Mouse (Mus musculus) testis, postnatal 14 days (tissue): Measurements from ENCODE around the gene Cubn.

Experiments used
- DNase-seq: peaks from one replicate; pipeline ENCODE4 v3.0.0; 2021; ENCODE audit warnings: low spot score

The Cubn gene

DNA sequence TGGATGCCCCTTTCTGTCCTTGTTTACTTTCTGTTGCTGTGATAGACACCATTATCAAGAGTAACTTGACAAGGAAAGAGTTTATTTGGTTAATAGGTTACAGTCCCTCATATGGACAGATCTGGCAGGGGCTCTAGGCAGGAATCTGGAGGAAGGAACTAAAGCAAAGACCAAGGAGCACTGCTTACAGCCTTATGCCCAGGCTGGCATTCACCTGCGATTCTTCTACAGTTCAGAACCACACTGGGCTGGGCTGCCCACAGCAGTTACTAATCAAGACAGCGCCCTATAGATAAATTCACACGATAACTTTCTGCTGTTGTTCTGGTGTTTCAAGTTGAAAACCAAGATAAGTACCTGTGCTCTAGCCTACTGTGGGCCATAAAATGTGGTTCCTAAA is 138.8 kb downstream of the Cubn start:
- no peak for DNase-seq

DNA sequence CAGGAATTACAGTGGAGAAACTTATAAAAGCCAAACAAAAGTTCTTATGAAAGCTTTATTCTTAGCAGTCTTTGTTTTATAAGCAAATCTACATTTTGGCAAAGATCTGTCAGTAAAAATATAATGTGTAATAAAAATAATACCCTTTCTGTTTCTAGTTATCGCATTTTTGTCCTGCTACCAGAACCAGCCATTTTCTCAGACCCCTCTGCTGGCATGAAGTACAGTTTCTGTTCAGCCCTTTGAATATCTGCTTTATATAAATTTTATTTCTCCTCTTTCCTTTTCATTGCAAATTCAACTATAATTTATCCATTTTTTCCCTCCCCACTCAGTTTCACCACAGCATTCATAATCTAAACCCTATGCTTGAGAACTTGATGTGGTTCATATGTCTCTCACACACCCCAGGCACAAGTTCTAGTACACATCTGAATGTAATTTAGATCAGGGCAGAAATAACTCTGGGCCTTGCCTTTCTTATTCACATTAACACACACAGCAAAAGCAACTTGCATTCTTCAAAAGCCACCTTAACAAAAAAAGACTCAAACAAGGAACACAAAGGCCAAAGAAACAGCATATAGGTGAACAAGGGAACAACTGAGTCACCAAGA is 139.4 kb downstream of the Cubn start:
- no peak for DNase-seq

DNA sequence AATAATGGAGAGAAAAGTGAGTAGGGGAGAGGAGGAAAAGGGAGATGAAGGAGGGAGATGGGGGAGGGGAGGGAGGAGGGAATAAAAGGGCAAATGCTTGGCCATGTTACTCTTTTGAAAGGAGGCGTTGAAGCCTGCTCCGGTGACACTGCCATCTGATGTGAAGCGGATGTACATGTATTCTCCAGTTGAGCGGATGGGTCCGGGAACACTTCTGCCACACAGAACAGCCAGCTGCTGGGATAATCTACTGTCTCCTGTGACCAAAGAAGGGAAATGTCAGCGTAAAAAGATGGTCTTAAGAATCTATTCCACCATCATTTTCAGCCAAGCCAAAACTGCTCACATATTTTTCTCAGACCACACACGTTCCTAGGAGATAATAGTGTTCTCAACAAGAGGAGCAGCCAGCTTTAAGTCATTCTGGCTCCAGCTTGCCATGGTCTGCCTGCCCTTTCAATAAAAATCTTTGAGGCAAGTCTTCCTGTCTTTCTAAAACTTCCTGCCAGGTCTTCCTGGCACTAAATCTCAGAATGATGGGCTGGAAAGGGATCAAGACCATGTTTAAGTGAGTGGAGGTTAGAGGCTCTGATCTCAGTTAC is 149.2 kb downstream of the Cubn start:
- DNase-seq, result no peak

DNA sequence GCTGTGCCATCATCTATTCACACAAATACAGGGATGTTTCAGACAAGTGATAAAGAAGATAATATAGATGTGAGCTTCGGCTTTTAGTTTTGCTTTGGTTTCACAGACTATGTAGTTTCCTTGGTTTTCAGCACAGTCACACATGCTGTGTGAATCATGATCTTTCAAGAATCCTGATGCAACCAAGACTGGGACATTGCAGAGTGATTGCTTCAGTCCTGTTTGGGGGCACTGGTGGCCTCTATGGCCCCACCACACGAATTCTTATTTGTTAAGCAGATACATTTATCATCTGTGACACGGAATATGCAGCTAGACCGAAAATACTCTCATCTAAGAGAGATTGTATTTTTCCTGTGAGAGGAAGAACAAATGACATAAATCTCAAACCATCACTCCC is 156.2 kb downstream of the Cubn start:
- no peak for DNase-seq

DNA sequence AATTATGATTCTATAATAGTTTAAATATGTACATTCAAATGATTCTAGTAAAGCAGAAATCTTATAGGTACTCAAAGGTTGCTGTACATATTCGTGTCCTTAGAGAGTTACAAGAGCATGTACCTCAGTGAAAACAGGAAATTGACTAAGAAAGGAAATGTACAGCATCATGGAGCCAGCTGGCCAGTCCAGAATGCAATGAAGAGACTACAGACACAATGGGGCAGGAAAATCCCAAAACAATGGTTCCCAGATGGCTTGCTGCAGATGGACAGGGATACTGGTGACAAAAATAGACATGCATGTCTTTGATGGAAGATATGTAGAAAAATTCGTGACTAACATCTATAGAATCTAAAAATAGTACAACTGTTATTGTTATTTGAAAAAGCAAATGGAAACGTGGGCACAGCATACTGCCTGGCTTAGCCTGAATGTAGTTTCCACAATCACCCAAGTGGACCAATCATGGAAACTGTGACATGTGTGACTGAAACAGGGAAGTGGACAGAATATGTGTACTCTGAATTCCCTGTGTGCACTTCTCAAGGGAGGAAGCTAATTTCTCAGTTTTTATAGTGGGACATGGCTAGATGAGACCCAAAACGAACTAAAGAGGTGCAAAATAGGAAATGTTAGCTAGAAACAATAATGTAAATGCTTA is 161.7 kb downstream of the Cubn start:
- DNase-seq, result no peak

DNA sequence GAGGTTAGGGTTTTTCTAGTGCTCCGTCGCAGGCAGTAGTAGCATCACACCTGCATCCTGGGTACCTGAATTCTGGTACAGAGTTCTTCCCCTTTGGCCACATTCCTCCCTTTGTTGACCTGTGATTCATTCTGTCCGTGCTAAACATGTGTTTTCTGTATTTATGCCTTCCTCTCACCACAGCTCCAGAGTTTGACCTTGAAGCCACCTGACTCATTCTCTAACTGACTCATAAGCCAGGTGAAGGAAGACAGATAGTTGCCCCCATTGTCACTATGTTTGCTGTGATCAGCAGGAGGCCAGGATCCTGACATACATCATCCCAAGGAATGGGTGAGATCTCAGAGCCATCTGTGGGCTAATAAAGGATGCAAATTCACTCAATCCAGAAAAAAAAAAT is 188.2 kb downstream of the Cubn start:
- DNase-seq, result no peak

DNA sequence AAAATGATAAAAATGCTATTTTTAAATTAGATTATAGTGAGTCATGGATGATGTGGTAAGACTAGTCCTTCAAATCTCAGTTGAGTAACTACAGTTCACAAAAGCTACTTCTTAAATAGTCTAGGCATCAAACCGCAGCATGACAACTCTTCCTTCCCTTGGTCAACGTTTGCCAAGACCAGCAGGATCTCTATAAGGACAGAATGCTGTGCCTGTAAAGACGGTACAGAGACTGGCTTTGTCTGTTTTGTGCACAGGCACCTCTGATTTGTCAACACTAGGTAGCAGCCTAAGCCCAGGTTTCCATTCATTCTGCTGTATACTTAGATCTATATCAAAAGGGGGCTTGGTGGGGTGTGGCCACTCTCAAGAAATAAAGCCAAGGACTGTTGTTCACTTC is 192.6 kb downstream of the Cubn start:
- no peak for DNase-seq

DNA sequence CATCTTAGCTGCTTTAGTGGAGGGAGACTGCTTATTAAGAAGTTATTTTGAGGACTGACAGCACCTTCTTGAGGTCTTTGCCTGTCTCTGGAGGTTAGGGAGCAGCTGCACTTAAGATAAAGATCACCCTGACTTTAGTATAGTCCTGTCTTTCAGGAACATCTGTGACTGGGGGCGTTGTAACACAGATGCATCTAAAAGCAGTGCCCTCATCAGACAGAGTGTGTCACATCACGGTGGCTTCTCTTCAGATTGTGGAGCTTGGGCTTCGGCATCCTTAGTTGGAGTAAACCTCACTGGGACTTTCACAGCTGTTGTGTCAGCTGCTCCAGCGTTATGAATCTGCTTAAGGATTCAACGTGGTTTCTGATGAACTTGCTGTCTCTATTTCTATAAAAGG is 193.9 kb downstream of the Cubn start:
- DNase-seq, result no peak

DNA sequence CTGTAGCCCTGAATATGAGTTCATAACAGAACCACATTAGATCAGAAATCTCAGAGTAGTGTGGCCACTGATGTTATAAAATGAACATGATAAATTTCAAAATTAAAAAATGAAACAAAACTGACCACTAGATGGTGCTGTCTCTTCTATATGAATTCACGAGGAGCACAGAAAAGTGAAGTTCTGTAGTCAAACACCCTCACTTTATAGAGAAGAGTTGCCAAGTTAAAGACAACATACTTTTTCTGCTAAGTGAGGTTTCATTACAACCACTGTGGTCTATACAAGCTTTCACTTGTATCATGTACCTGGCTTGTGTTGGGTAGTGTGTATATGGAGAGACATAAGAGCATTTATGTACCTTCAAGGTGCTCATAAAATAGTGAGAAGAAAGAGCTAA is 201.0 kb downstream of the Cubn start:
- no peak for DNase-seq

DNA sequence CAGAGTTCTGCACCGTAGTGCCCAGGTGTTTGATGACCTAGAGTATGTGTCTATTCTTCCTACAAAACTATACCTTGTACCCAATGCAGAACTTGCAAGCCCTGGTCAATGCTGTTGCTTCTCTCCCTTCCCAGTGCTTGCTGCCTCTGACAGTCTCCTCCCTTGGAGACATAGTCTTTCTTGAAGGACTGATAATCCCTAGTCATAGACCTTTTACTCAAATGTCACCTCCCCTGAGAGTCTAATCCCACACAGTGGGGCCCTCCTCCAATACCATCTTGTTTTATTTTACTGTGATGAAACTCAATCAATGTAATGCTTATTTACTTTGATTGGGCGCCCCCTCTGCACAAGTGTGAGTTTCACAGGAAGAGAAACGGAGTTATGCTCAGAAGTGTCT is 201.5 kb downstream of the Cubn start:
- no peak for DNase-seq

DNA sequence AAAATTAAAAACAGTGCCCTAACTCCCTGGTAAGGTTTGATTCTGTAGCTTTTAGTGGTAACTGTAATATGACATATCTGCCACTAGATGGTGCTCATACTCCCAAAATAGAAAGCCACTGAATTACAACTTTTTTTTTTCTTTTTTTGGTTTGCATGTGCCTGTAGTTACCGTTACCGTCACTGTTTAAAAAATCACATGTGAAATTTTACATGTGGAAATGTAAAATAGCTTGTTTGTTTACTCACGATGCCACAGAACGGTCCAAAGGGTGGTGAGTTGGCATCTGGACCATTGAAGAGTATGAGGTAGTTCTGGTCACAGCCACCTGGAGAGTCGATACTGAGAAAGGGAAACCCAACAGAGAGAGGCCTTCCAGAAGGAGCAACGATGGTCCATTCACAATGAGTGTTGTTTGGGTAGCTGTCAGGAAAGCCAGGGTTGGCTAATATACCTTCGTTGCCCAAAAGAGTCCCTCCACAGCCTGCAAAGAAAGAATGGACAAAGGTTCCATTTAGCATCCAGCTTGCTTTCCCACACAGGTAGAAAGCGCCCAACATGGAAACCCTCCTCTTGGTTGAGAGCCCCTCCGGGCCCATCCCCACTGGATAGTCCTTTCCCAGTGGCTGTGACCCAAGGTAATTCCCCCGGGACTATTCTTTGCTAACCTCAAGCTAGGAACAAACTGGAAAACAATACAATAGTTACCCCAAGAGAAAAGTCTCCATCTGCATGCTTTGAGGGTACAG is 213.3 kb downstream of the Cubn start:
- no peak for DNase-seq

DNA sequence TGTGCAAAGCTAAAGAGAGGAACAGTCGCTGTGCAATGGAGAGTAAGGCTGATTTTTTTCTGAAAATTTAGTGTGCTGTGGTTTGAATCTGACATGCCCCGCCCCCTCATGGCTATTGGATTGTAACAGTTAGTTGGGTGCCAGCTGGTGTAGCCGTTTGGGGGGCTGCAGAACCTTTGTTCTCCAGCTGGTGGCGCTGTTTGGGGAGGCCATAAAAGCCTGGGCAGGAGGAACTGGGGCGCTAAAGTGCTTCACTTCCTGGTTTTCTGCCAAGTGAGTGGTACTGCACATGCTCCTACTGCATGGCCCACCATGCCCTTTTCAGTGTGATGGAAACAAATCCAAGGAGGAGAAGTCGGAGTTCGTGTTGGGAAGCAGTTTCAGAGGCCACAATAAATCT is 215.7 kb downstream of the Cubn start:
- DNase-seq, result peak; percentile 67

DNA sequence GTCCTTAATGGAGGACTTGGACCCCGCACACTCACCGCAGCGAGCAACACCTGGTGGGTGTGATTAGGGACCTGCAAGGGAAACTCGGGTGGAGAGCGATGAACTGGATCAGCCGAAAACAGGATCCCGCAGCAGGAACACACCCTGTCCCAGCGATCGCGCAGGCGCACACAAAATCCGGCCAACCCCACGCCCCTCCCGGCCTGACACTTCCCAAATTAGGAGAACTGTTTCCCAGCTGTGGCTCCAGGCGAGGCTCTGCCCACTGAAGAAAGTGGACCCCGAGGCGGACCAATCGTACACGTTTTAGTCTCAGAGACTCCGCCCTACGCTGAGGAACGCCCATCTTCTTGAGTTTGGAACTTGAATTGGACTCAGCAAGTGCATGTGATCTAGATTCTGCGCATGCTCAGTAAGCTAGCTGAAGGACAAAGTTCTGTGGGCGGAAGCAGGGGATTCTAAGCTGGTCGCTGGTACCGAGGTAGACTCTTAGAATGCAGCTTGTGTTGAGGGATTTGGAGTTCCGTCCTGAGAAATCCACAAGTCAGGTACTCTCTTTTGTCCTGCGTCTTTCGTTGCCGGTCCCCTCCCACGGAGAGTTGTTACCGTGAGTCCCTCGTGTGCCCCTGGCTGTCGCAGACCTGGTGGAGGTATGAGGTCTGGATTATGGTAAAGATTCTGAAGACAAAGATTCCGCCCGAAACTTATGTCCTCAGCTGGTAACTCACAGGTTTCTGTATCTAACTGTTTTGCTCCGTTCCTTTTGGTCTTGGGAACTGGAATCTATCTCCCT is 220.3 kb downstream of the Cubn start, which contains the start of gene Rsu1:
Gene Rsu1 (minus strand): TSS at position 251 of the 793 bp plus-strand sequence.
- peak; percentile 95 for DNase-seq

DNA sequence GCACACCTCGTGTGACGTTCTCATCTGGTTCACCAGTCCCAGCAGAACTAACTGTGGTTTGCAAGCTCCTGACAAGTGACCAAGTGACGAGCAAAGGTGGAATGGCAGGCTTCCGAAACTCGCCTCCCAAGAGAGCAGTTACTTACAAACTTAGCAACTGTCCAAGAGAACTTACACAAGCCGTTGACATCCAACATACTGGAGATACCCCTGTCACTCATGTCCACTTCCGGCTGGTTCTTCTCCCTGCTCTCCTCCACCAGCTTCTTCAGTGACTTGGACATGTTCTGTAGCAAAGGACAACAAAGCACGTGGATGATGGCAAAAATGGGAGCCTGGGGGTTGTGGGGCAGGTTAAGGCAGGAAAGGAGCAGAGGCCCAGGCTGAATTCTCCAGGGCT is 220.9 kb downstream of the Cubn start:
- no peak for DNase-seq

DNA sequence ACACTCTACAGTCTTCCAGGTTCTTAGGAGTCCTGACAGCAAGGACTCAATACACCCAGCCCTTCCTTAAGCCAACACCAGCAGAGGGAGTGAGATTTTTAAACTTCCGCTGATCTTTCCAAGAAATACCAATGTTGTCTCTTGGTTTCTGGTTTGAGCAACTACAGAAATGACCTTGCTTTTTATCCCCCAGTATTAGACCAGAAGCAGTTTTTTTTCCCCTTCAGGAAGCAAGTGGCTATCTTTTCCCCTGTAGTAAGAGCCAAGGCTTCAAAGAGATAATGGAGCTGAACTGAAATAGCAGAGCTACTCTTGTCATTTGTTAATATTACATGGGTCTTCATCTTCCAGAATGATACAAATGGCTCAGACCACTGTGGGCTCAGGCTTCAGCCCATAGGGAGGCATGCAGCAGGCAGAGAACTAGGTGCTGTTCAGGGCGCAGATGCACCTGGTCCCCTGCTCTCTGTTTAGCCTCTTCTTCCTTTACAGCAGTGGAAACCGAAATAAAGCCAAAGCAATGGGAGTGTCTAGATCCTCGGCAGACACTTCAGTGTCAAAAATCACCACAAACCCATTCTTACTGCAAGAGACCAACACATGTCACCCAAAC is 222.8 kb downstream of the Cubn start:
- no peak for DNase-seq

DNA sequence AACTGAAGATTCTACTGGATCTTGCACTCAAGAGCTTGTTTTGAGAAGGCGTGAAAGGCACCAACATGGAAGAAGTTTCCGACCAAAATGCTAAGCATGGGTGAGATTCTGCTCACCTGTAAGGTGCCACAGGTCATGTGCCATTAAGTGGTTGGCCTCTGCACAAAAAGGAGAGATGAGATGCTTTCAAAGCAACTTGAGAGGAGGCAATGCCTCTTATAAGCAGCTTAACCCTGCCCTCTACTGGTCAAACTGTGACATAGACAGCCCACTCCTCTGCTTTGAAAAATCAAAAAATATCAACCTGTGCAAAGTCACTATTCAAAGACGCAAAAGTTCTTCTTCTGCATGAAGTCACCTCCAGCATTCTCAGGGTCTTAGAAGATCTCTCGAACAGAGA is 226.7 kb downstream of the Cubn start:
- DNase-seq, result no peak

DNA sequence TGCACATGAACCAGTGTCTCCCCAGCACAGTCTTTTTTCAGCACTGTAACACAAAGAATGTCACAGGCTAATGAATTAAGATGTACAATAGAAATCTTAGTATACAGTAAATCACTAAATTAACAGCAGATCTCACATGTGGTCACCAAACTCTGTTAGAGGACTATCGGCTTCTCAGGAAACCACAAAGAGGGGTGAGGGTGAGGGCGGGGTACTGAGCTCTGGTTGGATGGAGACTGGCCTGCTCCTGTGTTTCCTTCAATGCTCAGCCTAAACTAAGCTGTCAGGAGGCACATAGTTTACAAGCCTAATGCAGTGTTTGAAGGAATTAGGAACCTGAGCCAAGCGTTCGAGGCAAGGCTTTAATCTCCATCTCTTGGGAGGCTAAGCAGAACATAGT is 228.5 kb downstream of the Cubn start:
- no peak for DNase-seq

DNA sequence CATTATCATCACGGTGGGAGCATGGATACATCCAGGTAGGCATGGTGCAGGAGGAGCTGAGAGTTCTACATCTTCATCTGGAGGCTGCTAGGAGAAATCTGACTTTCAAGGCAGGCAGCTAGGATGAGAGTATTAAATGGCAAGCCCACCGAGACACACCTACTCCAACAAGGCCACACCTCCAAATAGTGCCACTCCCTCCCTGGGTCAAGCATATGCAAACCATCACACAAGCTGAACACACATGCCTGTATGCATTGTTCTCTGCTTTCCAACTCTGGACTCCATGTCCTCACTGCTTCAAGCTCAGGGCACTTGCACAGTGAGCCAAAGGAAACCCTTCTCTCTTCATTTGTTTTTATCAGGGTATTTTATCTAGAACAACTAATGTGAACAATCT is 233.0 kb downstream of the Cubn start:
- no peak for DNase-seq

DNA sequence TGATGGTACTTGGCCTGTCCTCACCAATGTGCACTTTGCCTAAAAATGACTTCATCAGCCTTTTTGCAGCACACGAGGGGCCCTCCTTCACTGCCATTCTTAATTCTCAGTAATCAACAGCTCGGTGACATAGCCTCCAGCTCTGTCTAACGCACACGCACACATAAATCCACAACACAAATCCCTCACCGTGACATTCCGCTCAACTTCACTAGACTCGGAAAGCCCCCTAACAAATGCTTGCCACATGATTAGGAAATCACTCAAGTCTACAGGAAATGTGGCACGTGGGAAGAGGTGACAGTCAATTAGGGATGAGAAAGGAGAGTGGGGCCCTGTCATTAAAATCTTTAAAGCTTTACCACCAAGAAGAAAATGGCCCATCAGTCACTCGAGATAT is 250.9 kb downstream of the Cubn start:
- no peak for DNase-seq

DNA sequence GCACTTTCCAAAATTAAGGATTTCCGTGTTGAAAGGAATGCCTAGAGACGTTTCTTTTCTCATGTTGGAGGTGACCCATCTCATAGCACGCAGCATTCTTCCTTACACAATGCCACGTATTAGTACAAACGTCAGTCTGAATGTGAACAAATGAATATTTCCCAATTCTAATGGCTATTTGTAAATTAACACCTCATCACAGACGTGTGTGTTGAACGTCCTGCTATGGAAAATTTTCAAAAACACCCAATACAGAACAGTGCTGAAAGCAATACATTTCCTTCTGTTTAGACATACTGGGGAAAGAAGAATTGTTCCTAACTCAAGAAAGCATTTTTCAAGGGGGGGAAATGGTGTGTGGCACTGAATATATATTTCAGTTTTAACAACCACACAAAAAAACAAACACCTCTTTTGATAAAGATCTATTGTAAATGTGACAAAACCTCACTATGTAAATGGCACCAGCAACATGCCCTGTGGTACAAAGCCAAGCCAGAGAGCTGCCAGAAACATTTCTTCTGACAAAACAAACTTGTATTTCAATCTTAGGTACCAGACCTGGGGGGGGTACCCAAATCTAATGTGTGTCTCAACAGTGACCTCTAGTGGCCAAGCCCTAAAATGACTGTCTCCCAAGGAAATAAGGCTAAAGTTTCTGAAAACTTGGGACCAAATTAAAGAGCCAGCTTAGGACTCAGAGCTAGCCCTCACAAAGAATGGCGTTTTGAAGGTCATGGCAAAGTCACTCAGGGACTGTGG is 254.3 kb downstream of the Cubn start:
- DNase-seq, result peak; percentile 9

DNA sequence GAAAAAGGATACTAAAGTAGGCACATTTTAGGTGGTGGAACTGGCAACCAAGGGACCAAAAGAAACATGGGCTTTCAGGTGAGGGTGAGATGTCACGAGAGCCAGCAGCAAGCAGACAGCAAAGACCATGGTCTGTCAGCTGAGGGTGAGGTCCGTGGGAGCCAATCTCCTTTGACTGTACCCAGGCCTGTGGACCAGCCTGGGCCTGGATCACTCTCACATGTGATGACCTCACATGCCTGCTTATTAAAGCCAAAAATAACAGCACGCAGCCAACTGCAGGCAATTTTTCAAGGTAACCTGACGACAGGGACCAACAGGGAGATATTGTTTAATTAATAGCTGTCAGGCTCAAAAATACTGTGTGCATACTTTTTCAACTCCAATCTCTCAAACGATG is 255.9 kb downstream of the Cubn start:
- DNase-seq, result peak; percentile 7
